Mouse (Mus musculus) cerebellum, postnatal 4 days (tissue): ENCODE data around the gene Nkiras1.
"Not testable (repeated sequence)": the region's sequence is repeated elsewhere in the genome, so short reads cannot be mapped to it uniquely, and the experiment has no call there.

ENCODE experiments used
- DNase-seq, 2 experiments: peaks; one replicate each; pipeline ENCODE4 v3.0.0; 2022; ENCODE audit warnings: low spot score in 2 of 2, mixed read lengths in 1 of 2

The Nkiras1 gene

GRCm38 (mm10) chr14:18270529-18271441 lies at the start of gene Nkiras1, which contains the start of gene Rpl15:
Gene Nkiras1 (plus strand): TSS chr14:18271136.
Gene Rpl15 (minus strand): TSS chr14:18271391.
- DNase-seq: peak; percentile 91 to 97

- DNase-seq: no peak
Measured at GRCm38 (mm10) chr14:18221977-18222376, 49.0 kb upstream of the Nkiras1 start.

GRCm38 (mm10) chr14:18225431-18225830 lies 45.5 kb upstream of the Nkiras1 start:
- not testable (repeated sequence) for DNase-seq

- peak in 1 of 2 experiments; percentile 10 for DNase-seq
Measured at GRCm38 (mm10) chr14:18226181-18226580, 44.8 kb upstream of the Nkiras1 start.

GRCm38 (mm10) chr14:18229751-18230150 lies 41.2 kb upstream of the Nkiras1 start:
- DNase-seq: not testable (repeated sequence)

- not testable (repeated sequence) for DNase-seq
Measured at GRCm38 (mm10) chr14:18231866-18232265, 39.1 kb upstream of the Nkiras1 start.

- no peak for DNase-seq
Measured at GRCm38 (mm10) chr14:18233076-18233475, 37.9 kb upstream of the Nkiras1 start.

GRCm38 (mm10) chr14:18233981-18234960 lies 36.7 kb upstream of the Nkiras1 start:
- DNase-seq: no peak

- DNase-seq: not testable (repeated sequence)
Measured at GRCm38 (mm10) chr14:18236496-18237235, 34.3 kb upstream of the Nkiras1 start.

- DNase-seq: no peak
Measured at GRCm38 (mm10) chr14:18237381-18237780, 33.6 kb upstream of the Nkiras1 start.

- peak; percentile 95 to 97 for DNase-seq
Measured at GRCm38 (mm10) chr14:18238131-18238749, 32.7 kb upstream of the Nkiras1 start.

- peak; percentile 87 to 97 for DNase-seq
Measured at GRCm38 (mm10) chr14:18238750-18239731, 31.9 kb upstream of the Nkiras1 start, which contains the start of gene Nr1d2. Gene Nr1d2 (minus strand): TSS chr14:18239127.

- no peak for DNase-seq
Measured at GRCm38 (mm10) chr14:18240132-18240531, 30.8 kb upstream of the Nkiras1 start.

GRCm38 (mm10) chr14:18241786-18242185 lies 29.1 kb upstream of the Nkiras1 start:
- no peak for DNase-seq

GRCm38 (mm10) chr14:18242638-18243130 lies 28.3 kb upstream of the Nkiras1 start:
- DNase-seq: no peak

GRCm38 (mm10) chr14:18261203-18261602 lies 9.7 kb upstream of the Nkiras1 start:
- DNase-seq: no peak

GRCm38 (mm10) chr14:18263427-18263826 lies 7.5 kb upstream of the Nkiras1 start:
- DNase-seq: peak in 1 of 2 experiments; percentile 26

GRCm38 (mm10) chr14:18269947-18270528 lies 898 bp upstream of the Nkiras1 start:
- not testable (repeated sequence) for DNase-seq

GRCm38 (mm10) chr14:18271666-18272065 lies 730 bp downstream of the Nkiras1 start:
- DNase-seq: no peak
